Mouse (Mus musculus) liver, embryonic 16.5 days (tissue): ENCODE results near the gene Sh2d3c. TPM values are rescaled to one million over a fixed set of nuclear protein-coding genes. Genes with fewer than 3 reads are reported as not detected.

ENCODE experiments used
- ATAC-seq: fragments of 200-750 bp; cut with Nextera tagmentation; 2 replicates; pipeline ENCODE4 v1.8.0; 2017; ENCODE audit warnings: low read depth, mild to moderate bottlenecking, moderate number of reproducible peaks, moderate library complexity
- H3K27ac ChIP-seq: fragments of 300-500 bp; sonication (generic); 2 replicates; pipeline ENCODE4 v1.5.1; 2014; ENCODE audit warnings: mild to moderate bottlenecking, low read length
- H3K27me3 ChIP-seq: fragments of 300-500 bp; sonication (generic); 2 replicates; pipeline ENCODE4 v1.6.1; 2014; ENCODE audit warnings: low read depth, low read length, mixed read lengths; ENCODE audit not compliant: control insufficient read depth, insufficient read depth
- H3K36me3 ChIP-seq: fragments of 300-500 bp; sonication (generic); 2 replicates; pipeline ENCODE4 v1.6.1; 2014; ENCODE audit warnings: mild to moderate bottlenecking; ENCODE audit not compliant: control insufficient read depth, insufficient read depth
- H3K4me1 ChIP-seq: fragments of 300-500 bp; sonication (generic); 2 replicates; pipeline ENCODE4 v1.6.1; 2014; ENCODE audit warnings: low read depth, low read length, mixed read lengths; ENCODE audit not compliant: control insufficient read depth
- H3K4me2 ChIP-seq: fragments of 300-500 bp; sonication (generic); 2 replicates; pipeline ENCODE4 v1.6.1; 2014; ENCODE audit warnings: low read depth, low read length, mixed read lengths
- H3K4me3 ChIP-seq: fragments of 300-500 bp; sonication (generic); 2 replicates; pipeline ENCODE4 v1.5.1; 2014; ENCODE audit warnings: low read depth, mild to moderate bottlenecking, low read length
- H3K9ac ChIP-seq: fragments of 300-500 bp; sonication (generic); 2 replicates; pipeline ENCODE4 v1.6.1; 2014; ENCODE audit warnings: low read depth, low read length
- H3K9me3 ChIP-seq: fragments of 300-500 bp; sonication (generic); replicated peaks from 2 replicates; pipeline ENCODE4 v1.6.1; 2016; ENCODE audit warnings: low read length; ENCODE audit not compliant: control insufficient read depth
- WGBS: fragments of 180-500 bp; shearing (Covaris S2); extraction: QIAGEN DNeasy Blood & Tissue Kit; methylation state at CpG from one replicate; pipeline ENCODE4 v1.1.7; 2014; ENCODE audit not compliant: insufficient replicate concordance; 5-methylcytosine and 5-hydroxymethylcytosine counted together
- polyA plus RNA-seq: library from polyadenylated mRNA; unstranded; fragments of >200 nt; fragmentation: Nextera tagmentation; extraction: Ambion mirVana; gene quantifications from 2 replicates; pipeline ENCODE4 v1.2.1, GENCODE M21; 2015

Gene Sh2d3c
- 7.1 and 8.6 TPM in 2 replicates for polyA plus RNA-seq

- no peak for ATAC-seq
Observed at GRCm38 (mm10) chr2:32720681-32721229, at the start of gene Sh2d3c. Gene Sh2d3c, plus strand, starts transcription at chr2:32721055.

GRCm38 (mm10) chr2:32671147-32671546 lies 49.7 kb upstream of the Sh2d3c start:
- Histone ChIP-seq H3K9me3 (no peaks in the 10 kb centered on the region), H3K4me1 (peaks cover 11% of the 10 kb centered on the region), H3K27me3 (no peaks in the 10 kb centered on the region), H3K9ac (no peak overlapping the region), H3K4me3 (no peak overlapping the region), H3K4me2 (no peak overlapping the region), H3K36me3 (no peaks in the 10 kb centered on the region), H3K27ac (no peak overlapping the region)
- 76% methylated on average over 9 of the region's 9 CpGs for WGBS
- ATAC-seq = no peak

More at GRCm38 (mm10) chr2:32720681-32721229, at the start of gene Sh2d3c:
- Histone ChIP-seq H3K9me3 (no peaks in the 10 kb centered on the region), H3K9ac (peak within 1 kb of the TSS; percentile 43; the same call in 1 of the 2 replicates), H3K4me3 (peak within 1 kb of the TSS; percentile 44), H3K4me2 (peak within 1 kb of the TSS; percentile 43), H3K27me3 (no peaks in the 10 kb centered on the region), H3K36me3 (no peaks in the 10 kb centered on the region), H3K4me1 (no peaks in the 10 kb centered on the region; the same call in none of the 2 replicates), H3K27ac (peak within 1 kb of the TSS; percentile 47)
- 14% methylated on average over 8 of the region's 8 CpGs for WGBS

- Histone ChIP-seq H3K9ac (no peak overlapping the region), H3K4me3 (no peak overlapping the region), H3K4me1 (peaks cover 11% of the 10 kb centered on the region), H3K4me2 (no peak overlapping the region), H3K27me3 (no peaks in the 10 kb centered on the region), H3K27ac (no peak overlapping the region), H3K9me3 (no peaks in the 10 kb centered on the region), H3K36me3 (no peaks in the 10 kb centered on the region)
- ATAC-seq = no peak
- WGBS = 64% methylated on average over 9 of the region's 9 CpGs
Observed at GRCm38 (mm10) chr2:32671907-32672595, 48.8 kb upstream of the Sh2d3c start.

GRCm38 (mm10) chr2:32673176-32673917 lies 47.5 kb upstream of the Sh2d3c start:
- Histone ChIP-seq H3K27me3 (no peaks in the 10 kb centered on the region), H3K36me3 (no peaks in the 10 kb centered on the region), H3K4me2 (no peak overlapping the region), H3K9ac (no peak overlapping the region), H3K4me1 (peaks cover 11% of the 10 kb centered on the region), H3K4me3 (no peak overlapping the region), H3K27ac (no peak overlapping the region), H3K9me3 (no peaks in the 10 kb centered on the region)
- peak; percentile 68 for ATAC-seq
- 49% methylated on average over 16 of the region's 16 CpGs for WGBS

- H3K9me3 ChIP-seq = no peaks in the 10 kb centered on the region
- H3K4me2 ChIP-seq = no peak overlapping the region
- no peaks in the 10 kb centered on the region for H3K36me3 ChIP-seq
- no peak overlapping the region for H3K27ac ChIP-seq
- H3K4me3 ChIP-seq = no peak overlapping the region
- H3K9ac ChIP-seq = no peak overlapping the region
- no peaks in the 10 kb centered on the region for H3K27me3 ChIP-seq
- no peak for ATAC-seq
- 77% methylated on average over 3 of the region's 3 CpGs for WGBS
- peaks cover 11% of the 10 kb centered on the region for H3K4me1 ChIP-seq
Observed at GRCm38 (mm10) chr2:32676821-32677220, 44.0 kb upstream of the Sh2d3c start.

- H3K36me3 ChIP-seq = 0 out of 2 replicates have a peak, but pooled peaks cover 1% of the 10 kb centered on the region
- H3K4me3 ChIP-seq = no peak overlapping the region
- no peak overlapping the region for H3K4me2 ChIP-seq
- WGBS = 79% methylated on average over 7 of the region's 7 CpGs
- no peak for ATAC-seq
- H3K27me3 ChIP-seq = no peaks in the 10 kb centered on the region
- no peaks in the 10 kb centered on the region for H3K9me3 ChIP-seq
- no peak overlapping the region for H3K9ac ChIP-seq
- no peak overlapping the region for H3K27ac ChIP-seq
- peaks cover 11% of the 10 kb centered on the region for H3K4me1 ChIP-seq
Observed at GRCm38 (mm10) chr2:32677683-32678082, 43.2 kb upstream of the Sh2d3c start.

GRCm38 (mm10) chr2:32680051-32680451 lies 40.8 kb upstream of the Sh2d3c start:
- 50% methylated on average over 7 of the region's 7 CpGs for WGBS
- Histone ChIP-seq H3K36me3 (peaks cover 8% of the 10 kb centered on the region), H3K9me3 (no peaks in the 10 kb centered on the region), H3K4me2 (no peak overlapping the region), H3K27ac (no peak overlapping the region), H3K27me3 (no peaks in the 10 kb centered on the region), H3K4me3 (no peak overlapping the region), H3K9ac (no peak overlapping the region), H3K4me1 (no peaks in the 10 kb centered on the region)
- no peak for ATAC-seq

- 77% methylated on average over 19 of the region's 19 CpGs for whole genome bisulfite sequencing
Observed at GRCm38 (mm10) chr2:32680961-32681650, 39.7 kb upstream of the Sh2d3c start.

More at GRCm38 (mm10) chr2:32680961-32681650, 39.7 kb upstream of the Sh2d3c start:
- ATAC-seq = no peak
- H3K4me1 ChIP-seq = no peaks in the 10 kb centered on the region; the same call in 1 of the 2 replicates
- H3K36me3 ChIP-seq = peaks cover 14% of the 10 kb centered on the region
- H3K9me3 ChIP-seq = no peaks in the 10 kb centered on the region
- H3K4me2 ChIP-seq = no peak overlapping the region
- H3K27ac ChIP-seq = no peak overlapping the region
- no peaks in the 10 kb centered on the region for H3K27me3 ChIP-seq
- no peak overlapping the region for H3K4me3 ChIP-seq
- no peak overlapping the region for H3K9ac ChIP-seq
